Mouse (Mus musculus) cerebellum, adult 2 months (tissue): ENCODE results near the gene Tas2r138. TPM values are rescaled to one million over a fixed set of nuclear protein-coding genes. Genes with fewer than 3 reads are reported as not detected.

Source experiments
- DNase-seq, 2 experiments: peaks; one replicate each; pipeline ENCODE4 v3.0.0; 2021
- H3K27ac ChIP-seq: fragments of 200-500 bp; 2 replicates; pipeline ENCODE4 v1.5.1; 2012; ENCODE audit warnings: low read length, control low read depth, inconsistent platforms; ENCODE audit not compliant: insufficient read depth
- H3K27me3 ChIP-seq: fragments of 200-500 bp; 2 replicates; pipeline ENCODE4 v1.6.1; 2012; ENCODE audit warnings: inconsistent platforms, mild to moderate bottlenecking, low read length, moderate library complexity; ENCODE audit not compliant: control insufficient read depth, insufficient read depth
- H3K4me1 ChIP-seq: fragments of 200-500 bp; 2 replicates; pipeline ENCODE4 v1.6.1; 2011; ENCODE audit warnings: low read length; ENCODE audit not compliant: control insufficient read depth, insufficient read depth
- H3K4me3 ChIP-seq: fragments of 200-500 bp; replicated peaks from 2 replicates; pipeline ENCODE3; 2011; ENCODE audit warnings: mild to moderate bottlenecking, low read depth, low read length, control low read depth; ENCODE audit not compliant: insufficient read depth
- CTCF ChIP-seq: fragments of 200-500 bp; IDR thresholded peaks from 2 replicates; pipeline ENCODE4 v1.5.1; 2011; ENCODE audit warnings: low read depth, mild to moderate bottlenecking, control low read depth, low read length, moderate library complexity, borderline replicate concordance; ENCODE audit not compliant: insufficient read depth
- POLR2A ChIP-seq: fragments of 200-500 bp; IDR thresholded peaks from 2 replicates; pipeline ENCODE4 v1.6.1; 2011; ENCODE audit warnings: low read length, control low read depth, borderline replicate concordance; ENCODE audit not compliant: insufficient read depth
- WGBS: fragments of 180-500 bp; shearing (Covaris S2); methylation state at CpG from one replicate; pipeline ENCODE4 v1.1.7; 2018; 5-methylcytosine and 5-hydroxymethylcytosine counted together
- polyA plus RNA-seq: library from polyadenylated mRNA; depleted of rRNA; stranded (reverse); fragments of >200 nt; gene quantifications from 2 replicates; pipeline ENCODE4 v1.2.3, GENCODE M21; 2012; rRNA removed

The Tas2r138 gene
- polyA plus RNA-seq: not detected in 2 replicates

GRCm38 (mm10) chr6:40613260-40613852 lies at the start of gene Tas2r138:
Tas2r138 (minus strand) TSS chr6:40613310.
- H3K4me1 ChIP-seq: no peaks in the 10 kb centered on the region
- H3K27ac ChIP-seq: no peak within 1 kb of the TSS
- H3K4me3 ChIP-seq: no peak within 1 kb of the TSS
- no peak for DNase-seq
- 84% methylated on average over 4 of the region's 4 CpGs for WGBS
- no peaks in the 10 kb centered on the region for H3K27me3 ChIP-seq
- TF ChIP-seq CTCF (no peak), POLR2A (no peak)

GRCm38 (mm10) chr6:40660930-40661329 lies 47.8 kb upstream of the Tas2r138 start:
- no peaks in the 10 kb centered on the region for H3K4me1 ChIP-seq
- H3K4me3 ChIP-seq: no peak overlapping the region
- no peaks in the 10 kb centered on the region for H3K27me3 ChIP-seq
- WGBS: 9% methylated on average over 2 of the region's 2 CpGs
- H3K27ac ChIP-seq: no peak overlapping the region
- no peak for DNase-seq
- TF ChIP-seq POLR2A (no peak), CTCF (no peak)

- Histone ChIP-seq H3K27ac (no peak overlapping the region), H3K4me1 (no peaks in the 10 kb centered on the region), H3K27me3 (no peaks in the 10 kb centered on the region), H3K4me3 (no peak overlapping the region)
- WGBS: 85% methylated on average over 1 of the region's 1 CpGs
- DNase-seq: no peak
- TF ChIP-seq POLR2A (no peak), CTCF (no peak)
Measured at GRCm38 (mm10) chr6:40650953-40651352, 37.8 kb upstream of the Tas2r138 start.

- Histone ChIP-seq H3K4me1 (no peaks in the 10 kb centered on the region), H3K27me3 (no peaks in the 10 kb centered on the region), H3K4me3 (no peak overlapping the region), H3K27ac (no peak overlapping the region)
- WGBS: 68% methylated on average over 8 of the region's 8 CpGs
- no peak for DNase-seq
- no peak for TF ChIP-seq POLR2A
- TF ChIP-seq CTCF: no peak
Measured at GRCm38 (mm10) chr6:40645701-40646100, 32.6 kb upstream of the Tas2r138 start.

GRCm38 (mm10) chr6:40640710-40641538 lies 27.8 kb upstream of the Tas2r138 start:
- Histone ChIP-seq H3K4me1 (no peaks in the 10 kb centered on the region), H3K4me3 (no peak overlapping the region), H3K27me3 (no peaks in the 10 kb centered on the region), H3K27ac (no peak overlapping the region)
- WGBS: 91% methylated on average over 8 of the region's 8 CpGs
- no peak for TF ChIP-seq CTCF
- TF ChIP-seq POLR2A: no peak
- no peak for DNase-seq

- TF ChIP-seq CTCF (no peak), POLR2A (no peak)
- H3K27ac ChIP-seq: no peak overlapping the region
- no peaks in the 10 kb centered on the region for H3K27me3 ChIP-seq
- no peak overlapping the region for H3K4me3 ChIP-seq
- DNase-seq: no peak
- H3K4me1 ChIP-seq: no peaks in the 10 kb centered on the region
- WGBS: 85% methylated on average over 5 of the region's 5 CpGs
Measured at GRCm38 (mm10) chr6:40637755-40638154, 24.6 kb upstream of the Tas2r138 start.

- DNase-seq: no peak
- TF ChIP-seq POLR2A: no peak
- no peak for TF ChIP-seq CTCF
- H3K4me1 ChIP-seq: no peaks in the 10 kb centered on the region
- WGBS: 81% methylated on average over 6 of the region's 6 CpGs
- no peak overlapping the region for H3K27ac ChIP-seq
- no peak overlapping the region for H3K4me3 ChIP-seq
- H3K27me3 ChIP-seq: no peaks in the 10 kb centered on the region
Measured at GRCm38 (mm10) chr6:40635559-40635958, 22.4 kb upstream of the Tas2r138 start.

GRCm38 (mm10) chr6:40634640-40635071 lies 21.5 kb upstream of the Tas2r138 start:
- H3K27me3 ChIP-seq: no peaks in the 10 kb centered on the region
- H3K27ac ChIP-seq: no peak overlapping the region
- 84% methylated on average over 1 of the region's 1 CpGs for WGBS
- DNase-seq: no peak
- no peak overlapping the region for H3K4me3 ChIP-seq
- H3K4me1 ChIP-seq: no peaks in the 10 kb centered on the region
- TF ChIP-seq CTCF: no peak
- no peak for TF ChIP-seq POLR2A
